Mouse (Mus musculus) testis, adult 2 months (tissue): ENCODE measurements around the gene Arhgap44.

Experiments
- CTCF ChIP-seq: fragments of 200-500 bp; IDR thresholded peaks from 2 replicates; pipeline ENCODE4 v1.5.1; 2012; ENCODE audit warnings: low read depth, mild to moderate bottlenecking, inconsistent platforms, low read length, moderate library complexity; ENCODE audit not compliant: control insufficient read depth, insufficient read depth, insufficient replicate concordance
- POLR2A ChIP-seq: fragments of 200-500 bp; IDR thresholded peaks from 2 replicates; pipeline ENCODE4 v1.6.1; 2012; ENCODE audit warnings: low read depth, mild to moderate bottlenecking, inconsistent platforms, low read length, moderate library complexity; ENCODE audit not compliant: control insufficient read depth

DNA sequence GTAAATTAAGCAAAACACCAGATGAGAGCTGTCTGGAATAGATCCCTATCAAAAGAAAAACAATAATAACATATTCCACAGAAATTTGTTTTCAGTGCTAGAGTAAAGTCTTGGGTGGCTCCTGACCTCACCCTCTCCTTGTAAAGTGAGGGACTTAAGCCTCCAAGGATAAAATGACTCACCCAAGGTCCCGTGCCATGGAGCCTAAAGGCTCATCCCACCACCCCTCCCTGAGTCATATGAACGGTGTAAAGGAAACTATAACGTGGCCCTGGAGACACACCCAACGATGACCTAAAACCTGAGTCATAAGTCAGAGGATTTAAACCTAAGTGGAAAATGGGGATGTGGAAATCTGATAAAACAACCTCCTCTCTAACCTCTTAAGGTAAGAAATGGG is 34.1 kb downstream of the Arhgap44 start:
- no peak for TF ChIP-seq CTCF
- no peak for TF ChIP-seq POLR2A
